Mouse (Mus musculus): ENCODE results near the gene Taf3.

Gene Taf3

GRCm38 (mm10) chr2:10010263-10010909 is 38.0 kb downstream of the Taf3 start:
- DNase-seq (ENCODE audit: low spot score in 2 of 2), result no peak

GRCm38 (mm10) chr2:10009671-10010254 is 38.6 kb downstream of the Taf3 start:
- DNase-seq (ENCODE audit: low spot score in 2 of 2), result peak in 1 of 2 experiments; percentile 25

- no peak for DNase-seq (ENCODE audit: low spot score in 2 of 2)
These were observed 39.8 kb downstream of the Taf3 start for GRCm38 (mm10) chr2:10008593-10008992.

- no peak for DNase-seq (ENCODE audit: low spot score in 2 of 2)
These were observed 43.3 kb downstream of the Taf3 start for GRCm38 (mm10) chr2:10004960-10005621.

GRCm38 (mm10) chr2:10003358-10003757 is 45.0 kb downstream of the Taf3 start:
- peak in 1 of 2 experiments; percentile 37 for DNase-seq (ENCODE audit: low spot score in 2 of 2)

GRCm38 (mm10) chr2:10001591-10001990 is 46.8 kb downstream of the Taf3 start:
- DNase-seq (ENCODE audit: low spot score in 2 of 2), result no peak

GRCm38 (mm10) chr2:9997535-9997934 is 50.9 kb downstream of the Taf3 start:
- no peak for DNase-seq (ENCODE audit: low spot score in 2 of 2)

- DNase-seq (ENCODE audit: low spot score in 2 of 2), result no peak
These were observed 52.3 kb downstream of the Taf3 start for GRCm38 (mm10) chr2:9996111-9996510.

GRCm38 (mm10) chr2:9990690-9991229 is 57.6 kb downstream of the Taf3 start:
- no peak for DNase-seq (ENCODE audit: low spot score in 2 of 2)

GRCm38 (mm10) chr2:9989649-9990547 is 58.5 kb downstream of the Taf3 start:
- no peak for DNase-seq (ENCODE audit: low spot score in 2 of 2)

GRCm38 (mm10) chr2:9988290-9988689 is 60.1 kb downstream of the Taf3 start:
- no peak for DNase-seq (ENCODE audit: low spot score in 2 of 2)

- DNase-seq (ENCODE audit: low spot score in 2 of 2), result no peak
These were observed 62.4 kb downstream of the Taf3 start for GRCm38 (mm10) chr2:9985979-9986447.

GRCm38 (mm10) chr2:9982446-9982845 is 66.0 kb downstream of the Taf3 start:
- DNase-seq (ENCODE audit: low spot score in 2 of 2), result no peak

GRCm38 (mm10) chr2:9971927-9972326 is 76.5 kb downstream of the Taf3 start:
- DNase-seq (ENCODE audit: low spot score in 2 of 2), result no peak

- DNase-seq (ENCODE audit: low spot score in 2 of 2), result no peak
These were observed 77.8 kb downstream of the Taf3 start for GRCm38 (mm10) chr2:9970579-9970978.

- no peak for DNase-seq (ENCODE audit: low spot score in 2 of 2)
These were observed 78.2 kb downstream of the Taf3 start for GRCm38 (mm10) chr2:9970178-9970577.

- no peak for DNase-seq (ENCODE audit: low spot score in 2 of 2)
These were observed 78.7 kb downstream of the Taf3 start for GRCm38 (mm10) chr2:9969734-9970133.

- no peak for DNase-seq (ENCODE audit: low spot score in 2 of 2)
These were observed 81.8 kb downstream of the Taf3 start for GRCm38 (mm10) chr2:9966634-9967033.

- no peak for DNase-seq (ENCODE audit: low spot score in 2 of 2)
These were observed 82.8 kb downstream of the Taf3 start for GRCm38 (mm10) chr2:9965608-9966007.

GRCm38 (mm10) chr2:9962871-9963270 is 85.5 kb downstream of the Taf3 start:
- DNase-seq (ENCODE audit: low spot score in 2 of 2), result no peak

- no peak for DNase-seq (ENCODE audit: low spot score in 2 of 2)
These were observed 86.7 kb downstream of the Taf3 start for GRCm38 (mm10) chr2:9961708-9962107.

- no peak for DNase-seq (ENCODE audit: low spot score in 2 of 2)
These were observed 90.4 kb downstream of the Taf3 start for GRCm38 (mm10) chr2:9958011-9958410.

Measured in urinary bladder, adult 18-20 months (tissue).